9 mouse cellular contexts compared by ENCODE assay signal in genomic region chr13:113265257-113265656, GRCm38 (mm10). TPM values are rescaled to one million over a fixed set of nuclear protein-coding genes. Genes with fewer than 3 reads are reported as not detected.
DNase-seq lines count a peak whose midpoint lies in the region; ATAC-seq and TF ChIP-seq lines count a peak whose summit lies in the region.
"Had no signal": no experiment of that assay in that cellular context is flagged by ENCODE, and none has a peak within 500 bp of the region (broad histone marks: within the 10 kb centered on the region; RNA-seq: fewer than 3 reads in every experiment).

No protein-coding gene starts in this region.

- H3K27me3 ChIP-seq in kidney, embryonic 15.5 days, result no peaks in the 10 kb centered on the region
- H3K27me3 ChIP-seq in hindbrain, postnatal 0 days (ENCODE audit: insufficient read depth, low read length), result no peaks in the 10 kb centered on the region
- no peaks in the 10 kb centered on the region for H3K27me3 ChIP-seq in lung, embryonic 14.5 days (ENCODE audit: insufficient read depth, low read length)

- no peaks in the 10 kb centered on the region for H3K4me1 ChIP-seq in kidney, embryonic 15.5 days
- no peaks in the 10 kb centered on the region for H3K4me1 ChIP-seq in hindbrain, postnatal 0 days (ENCODE audit: insufficient read depth, low read length)
- H3K4me1 ChIP-seq in lung, embryonic 14.5 days (ENCODE audit: insufficient read depth), result no peaks in the 10 kb centered on the region

- H3K4me2 ChIP-seq in kidney, embryonic 15.5 days, result no peak overlapping the region
- H3K4me2 ChIP-seq in hindbrain, postnatal 0 days (ENCODE audit: low read depth, low read length), result no peak overlapping the region
- H3K4me2 ChIP-seq in lung, embryonic 14.5 days, result no peak overlapping the region

- peak; percentile 74 for TF ChIP-seq CTCF in hindbrain, postnatal 0 days (IDR thresholded peaks at IDR 0.05; ENCODE audit: low read depth)
- TF ChIP-seq CTCF in lung, embryonic 14.5 days (IDR thresholded peaks at IDR 0.05; ENCODE audit: low read depth), result peak; percentile 64

- H3K9me3 ChIP-seq in kidney, embryonic 15.5 days (replicated peaks), result no peaks in the 10 kb centered on the region
- no peaks in the 10 kb centered on the region for H3K9me3 ChIP-seq in hindbrain, postnatal 0 days (ENCODE audit: low read length)
- no peaks in the 10 kb centered on the region for H3K9me3 ChIP-seq in lung, embryonic 14.5 days (ENCODE audit: low read depth, low read length)

- DNase-seq in adrenal gland, adult (ENCODE audit: inconsistent age in 2 of 2, low spot score in 1 of 2), result peak; percentile 24 to 76
- DNase-seq in adrenal gland, adult 8-10 months, result no peak
- DNase-seq in kidney, adult 9 months, result peak; percentile 51
- peak; percentile 65 for DNase-seq in adrenal gland, postnatal 14 days
- DNase-seq in hindbrain, postnatal 0 days (ENCODE audit: low spot score), result peak; percentile 87
- peak; percentile 88 for DNase-seq in lung, embryonic 14.5 days
- peak; percentile 27 to 43 for DNase-seq in thymus, postnatal 36 days

- no peak for ATAC-seq in kidney, embryonic 15.5 days (replicated peaks; ENCODE audit: low FRiP score)
- ATAC-seq in hindbrain, postnatal 0 days, result no peak
- no peak for ATAC-seq in lung, embryonic 14.5 days (ENCODE audit: insufficient read depth)

- H3K4me3 ChIP-seq in kidney, embryonic 15.5 days (replicated peaks), result no peak overlapping the region
- no peak overlapping the region for H3K4me3 ChIP-seq in hindbrain, postnatal 0 days (ENCODE audit: low read length)
- H3K4me3 ChIP-seq in lung, embryonic 14.5 days (ENCODE audit: low read depth, low read length), result no peak overlapping the region

- no peak overlapping the region for H3K27ac ChIP-seq in kidney, embryonic 15.5 days
- H3K27ac ChIP-seq in hindbrain, postnatal 0 days, result no peak overlapping the region
- no peak overlapping the region for H3K27ac ChIP-seq in lung, embryonic 14.5 days (ENCODE audit: low read depth)

- 28% methylated on average over 13 of the region's 13 CpGs for WGBS in kidney, embryonic 15.5 days
- 20% methylated on average over 13 of the region's 13 CpGs for WGBS in hindbrain, postnatal 0 days
- 26% methylated on average over 13 of the region's 13 CpGs for WGBS in lung, embryonic 14.5 days

- H3K36me3 ChIP-seq in kidney, embryonic 15.5 days, result no peaks in the 10 kb centered on the region
- no peaks in the 10 kb centered on the region for H3K36me3 ChIP-seq in hindbrain, postnatal 0 days (ENCODE audit: insufficient read depth, low read length)
- no peaks in the 10 kb centered on the region for H3K36me3 ChIP-seq in lung, embryonic 14.5 days (ENCODE audit: insufficient read depth)

- no peak overlapping the region for H3K9ac ChIP-seq in kidney, embryonic 15.5 days
- no peak overlapping the region for H3K9ac ChIP-seq in hindbrain, postnatal 0 days (replicated peaks; ENCODE audit: low read length)
- H3K9ac ChIP-seq in lung, embryonic 14.5 days, result no peak overlapping the region

RNA-seq across cellular contexts. Expression of gene BC067074, which starts 27.7 kb away (rescaled TPM):
- 1 to 10 TPM in 1 of 4 experiments, under 1 TPM in 3; 0.77 to 1.6 (median 0.87) TPM for total RNA-seq in adrenal gland, adult 8-10 months (2022)
- polyA plus RNA-seq in kidney, embryonic 15.5 days (2015; fragmentation: Nextera tagmentation; extraction: Ambion mirVana), result 5.2 and 5.7 TPM in 2 replicates
- 1.4 and 1.6 TPM in 2 replicates for total RNA-seq in adrenal gland, postnatal 14 days (2021)
- total RNA-seq in hindbrain, postnatal 0 days (2014; rRNA removed), result 2.3 and 3.0 TPM in 2 replicates
- 1.1 TPM in 2 replicates for polyA plus RNA-seq in hindbrain, postnatal 0 days (2015; fragmentation: Nextera tagmentation; extraction: Ambion mirVana)
- 5.3 and 5.4 TPM in 2 replicates for polyA plus RNA-seq in lung, embryonic 14.5 days (2014; fragmentation: Nextera tagmentation; extraction: Ambion mirVana)

RNA-seq across cellular contexts. Expression of gene Gzmk, which starts 39.5 kb away (rescaled TPM):
- under 1 TPM in 1 of 4 experiments, not detected in 3; 0.40 TPM for total RNA-seq in adrenal gland, adult 8-10 months (2022)
- polyA plus RNA-seq in kidney, embryonic 15.5 days (2015; fragmentation: Nextera tagmentation; extraction: Ambion mirVana), result not detected in 2 replicates
- total RNA-seq in adrenal gland, postnatal 14 days (2021), result not detected in 2 replicates
- not detected in 2 replicates for total RNA-seq in hindbrain, postnatal 0 days (2014; rRNA removed)
- 0.14 TPM in 1 of 2 replicates, not detected in the other for polyA plus RNA-seq in hindbrain, postnatal 0 days (2015; fragmentation: Nextera tagmentation; extraction: Ambion mirVana)
- not detected in 2 replicates for polyA plus RNA-seq in lung, embryonic 14.5 days (2014; fragmentation: Nextera tagmentation; extraction: Ambion mirVana)
- total RNA-seq: gastrocnemius, postnatal 36 days had no signal

RNA-seq across cellular contexts. Expression of gene Esm1, which starts 55.8 kb away (rescaled TPM):
- total RNA-seq in adrenal gland, adult 8-10 months (2022), result 10 to 100 TPM; 20.4 to 37.6 (median 29.9) TPM
- 7.9 and 8.1 TPM in 2 replicates for polyA plus RNA-seq in kidney, embryonic 15.5 days (2015; fragmentation: Nextera tagmentation; extraction: Ambion mirVana)
- total RNA-seq in adrenal gland, postnatal 14 days (2021), result 4.4 and 7.3 TPM in 2 replicates
- total RNA-seq in hindbrain, postnatal 0 days (2014; rRNA removed), result 0.37 and 0.86 TPM in 2 replicates
- polyA plus RNA-seq in hindbrain, postnatal 0 days (2015; fragmentation: Nextera tagmentation; extraction: Ambion mirVana), result 1.1 and 1.6 TPM in 2 replicates
- polyA plus RNA-seq in lung, embryonic 14.5 days (2014; fragmentation: Nextera tagmentation; extraction: Ambion mirVana), result 1.6 and 2.2 TPM in 2 replicates
